ENCODE assay signal across 9 mouse cellular contexts in the genomic region with DNA sequence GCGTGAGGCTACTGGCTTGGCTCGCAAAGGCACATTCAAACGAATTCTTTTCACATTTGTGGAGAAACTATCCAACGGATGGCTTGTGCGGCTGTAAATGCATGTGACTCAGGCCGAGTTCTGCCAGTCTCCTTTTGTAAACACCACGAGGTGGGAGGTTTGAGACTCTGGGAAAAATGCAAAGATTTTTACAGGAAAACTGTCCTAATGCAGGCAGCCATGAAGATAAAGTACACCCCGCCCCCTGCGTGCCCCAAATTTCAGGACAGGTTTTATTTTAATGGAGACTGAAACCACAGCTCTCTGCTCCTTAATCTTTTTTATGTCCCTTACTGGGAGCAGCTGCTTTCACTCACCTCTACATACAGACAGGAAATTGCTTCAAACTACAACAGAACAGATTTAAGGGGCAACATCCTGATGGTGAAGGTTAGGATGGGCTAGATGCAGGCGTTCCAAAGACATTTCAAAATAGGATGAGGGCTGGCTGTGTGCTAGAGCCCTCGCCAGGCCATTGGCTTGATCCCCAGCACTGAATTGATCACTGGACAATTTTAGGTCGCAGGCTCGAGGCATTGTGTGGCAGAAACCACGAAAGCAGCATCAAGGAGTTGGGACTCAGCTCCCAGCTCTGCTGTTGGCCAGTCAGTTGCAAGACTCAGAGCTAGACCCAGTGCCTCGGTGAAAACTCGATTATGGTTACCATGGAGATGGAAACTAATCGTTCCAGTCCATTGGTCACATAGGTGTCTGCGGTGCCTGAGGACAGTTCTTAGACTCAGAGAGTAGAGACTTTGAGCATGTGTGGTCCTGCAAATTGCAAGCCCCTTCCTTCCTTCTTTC.
A peak's percentile ranks its signal among the peaks of the same experiment; 100 is the strongest.
DNase-seq lines count a peak whose midpoint lies in the region; ATAC-seq lines count a peak whose summit lies in the region.
"Had no signal": no experiment of that assay in that cellular context is flagged by ENCODE, and none has a peak within 500 bp of the region (broad histone marks: within the 10 kb centered on the region; RNA-seq: fewer than 3 reads in every experiment).

No protein-coding gene starts in this region.

- H3K27me3 ChIP-seq in embryonic facial prominence, embryonic 12.5 days = no peaks in the 10 kb centered on the region
- no peaks in the 10 kb centered on the region for H3K27me3 ChIP-seq in midbrain, embryonic 11.5 days (ENCODE audit: control insufficient read depth, insufficient read depth, low read length)

- H3K9me3 ChIP-seq in embryonic facial prominence, embryonic 12.5 days = no peaks in the 10 kb centered on the region
- no peaks in the 10 kb centered on the region for H3K9me3 ChIP-seq in midbrain, embryonic 11.5 days (ENCODE audit: control insufficient read depth, low read length)

- H3K4me1 ChIP-seq in embryonic facial prominence, embryonic 12.5 days = peaks cover 69% of the 10 kb centered on the region
- H3K4me1 ChIP-seq in midbrain, embryonic 11.5 days (ENCODE audit: control insufficient read depth, insufficient read depth, low read length) = peaks cover 15% of the 10 kb centered on the region

- ATAC-seq in embryonic facial prominence, embryonic 12.5 days (ENCODE audit: insufficient number of reproducible peaks, insufficient read depth, low FRiP score, low TSS enrichment) = no peak
- peak; percentile 39 for ATAC-seq in midbrain, embryonic 11.5 days (ENCODE audit: low FRiP score)

- no peak overlapping the region for H3K4me3 ChIP-seq in embryonic facial prominence, embryonic 12.5 days
- H3K4me3 ChIP-seq in midbrain, embryonic 11.5 days (ENCODE audit: low read depth, low read length) = no peak overlapping the region

- 0 out of 2 replicates have a peak overlapping the region, but pooled peaks have one; percentile 4 for H3K4me2 ChIP-seq in embryonic facial prominence, embryonic 12.5 days (replicated peaks)
- H3K4me2 ChIP-seq in midbrain, embryonic 11.5 days = no peak overlapping the region

- no peak overlapping the region; the same call in 1 of the 2 replicates for H3K9ac ChIP-seq in embryonic facial prominence, embryonic 12.5 days
- no peak overlapping the region for H3K9ac ChIP-seq in midbrain, embryonic 11.5 days (ENCODE audit: low read length)

- intact Hi-C loops in left cerebral cortex, postnatal 36 days (cut with DNase I) = no loop called here
- intact Hi-C loops in left cerebral cortex, postnatal 4 days (cut with DNase I) = no loop called here

- WGBS in embryonic facial prominence, embryonic 12.5 days = 28% methylated on average over 18 of the region's 18 CpGs
- WGBS in midbrain, embryonic 11.5 days = 56% methylated on average over 18 of the region's 18 CpGs

- no peaks in the 10 kb centered on the region for H3K36me3 ChIP-seq in embryonic facial prominence, embryonic 12.5 days
- H3K36me3 ChIP-seq in midbrain, embryonic 11.5 days (ENCODE audit: control insufficient read depth, insufficient read depth, low read length) = no peaks in the 10 kb centered on the region

- DNase-seq in left cerebral cortex, postnatal 36 days (ENCODE audit: low spot score in 2 of 2) = peak; percentile 17 to 34
- no peak for DNase-seq in left cerebral cortex, postnatal 4 days
- DNase-seq in hindlimb bud, embryonic 11.5 days (ENCODE audit: extremely low spot score, low read depth, low spot score) = peak; percentile 77
- peak; percentile 89 for DNase-seq in midbrain, embryonic 11.5 days (ENCODE audit: low spot score, missing footprints)
- DNase-seq in urinary bladder, postnatal 14 days (ENCODE audit: low spot score) = no peak
- DNase-seq in left cerebral cortex, adult 8-10 months (ENCODE audit: low spot score in 2 of 2) = no peak
- DNase-seq in B cell, adult 2 months = no peak

- peak overlapping the region; percentile 90 for H3K27ac ChIP-seq in embryonic facial prominence, embryonic 12.5 days
- H3K27ac ChIP-seq in midbrain, embryonic 11.5 days (ENCODE audit: low read depth, low read length) = no peak overlapping the region
- H3K27ac ChIP-seq: macrophage had no signal

Comparison
In these comparisons a context has a peak if more than half of its experiments do, and no peak if none do; other contexts are left out.
1. DNase-seq: peak in left cerebral cortex, postnatal 36 days (2 of 2), hindlimb bud, embryonic 11.5 days (single experiment) and midbrain, embryonic 11.5 days (single experiment); none in left cerebral cortex, postnatal 4 days (single experiment), urinary bladder, postnatal 14 days (single experiment), left cerebral cortex, adult 8-10 months (0 of 2) and B cell, adult 2 months (0 of 2).